Mouse (Mus musculus): ENCODE measurements at regions not wholly inside any gene's neighbourhood (a gene's known extent, or its start where the extent isn't known, plus 50 kb on each side); places are given as distances from the start of the nearest gene placed in this dataset.
"Not testable (repeated sequence)": the region's sequence is repeated elsewhere in the genome, so short reads cannot be mapped to it uniquely, and the experiment has no call there.

DNA sequence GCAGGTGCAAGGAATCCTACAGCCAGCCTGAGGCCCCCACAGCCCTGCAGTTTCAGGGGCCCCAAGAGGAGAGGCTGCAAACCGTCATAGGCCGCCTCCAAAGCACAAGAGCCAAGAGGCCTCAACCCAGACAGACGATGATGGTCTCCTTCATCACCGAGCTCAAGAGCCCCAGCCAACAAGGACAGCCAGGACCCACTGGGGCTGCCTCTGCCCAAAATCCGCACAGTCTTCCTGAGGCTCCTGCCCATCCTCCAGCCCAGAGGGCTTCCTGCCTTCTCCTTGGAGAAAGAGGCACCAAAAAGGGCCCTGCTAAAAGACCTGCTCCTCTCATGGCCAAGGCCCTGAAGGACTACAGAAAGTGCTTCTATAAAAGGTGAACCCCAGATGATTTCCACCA, 112.3 kb downstream of the Nus1 start:
- not testable (repeated sequence) for DNase-seq

DNA sequence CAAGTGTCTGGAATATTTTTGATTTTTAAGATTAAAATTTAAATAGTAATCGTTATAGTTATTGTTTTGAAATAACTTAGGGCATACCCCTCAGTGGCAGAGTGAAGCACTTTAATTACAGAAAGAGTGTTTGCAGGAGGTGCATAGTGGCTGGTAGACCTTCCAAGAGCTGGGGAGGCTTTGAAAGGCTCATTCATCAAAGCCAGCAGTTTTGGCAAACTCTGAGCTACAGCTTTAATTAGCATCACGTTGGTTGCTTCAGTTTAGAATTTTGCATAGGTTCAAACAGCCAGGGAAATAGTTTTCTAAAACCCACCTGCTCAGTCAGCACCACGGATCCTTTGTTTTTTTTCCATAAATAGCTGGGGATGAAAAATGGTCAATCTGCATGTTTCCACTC, 113.5 kb downstream of the Nus1 start:
- DNase-seq, result no peak

DNA sequence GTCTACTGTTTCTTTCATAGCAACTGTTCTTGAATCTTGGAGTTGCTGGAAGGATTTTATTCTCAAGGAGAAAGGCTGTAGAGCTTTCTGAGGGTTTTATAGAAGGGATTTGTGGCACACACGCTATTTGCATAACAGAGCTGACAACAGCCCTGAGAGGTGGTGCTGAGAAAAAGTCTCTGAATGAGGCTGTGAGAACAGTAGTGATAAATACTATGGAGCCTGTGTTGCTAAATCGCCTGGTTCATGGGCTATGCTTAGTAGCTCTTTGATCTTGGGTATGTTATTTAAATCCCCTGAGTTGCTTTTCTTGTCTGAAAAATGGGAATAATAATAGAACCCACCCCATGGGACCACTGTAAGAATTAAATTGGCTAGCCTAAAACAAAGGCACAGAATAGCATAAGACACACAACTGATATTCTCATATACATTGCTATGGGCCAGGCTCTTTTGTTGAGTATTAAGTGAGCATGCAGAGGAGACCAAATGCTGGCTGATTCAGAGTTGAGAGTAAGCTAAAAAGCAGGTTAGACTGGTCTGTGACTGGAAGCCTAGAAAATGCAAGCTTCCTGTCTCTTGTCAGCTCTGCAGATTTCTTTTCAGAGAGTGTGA, 116.0 kb downstream of the Nus1 start:
- DNase-seq, result no peak

DNA sequence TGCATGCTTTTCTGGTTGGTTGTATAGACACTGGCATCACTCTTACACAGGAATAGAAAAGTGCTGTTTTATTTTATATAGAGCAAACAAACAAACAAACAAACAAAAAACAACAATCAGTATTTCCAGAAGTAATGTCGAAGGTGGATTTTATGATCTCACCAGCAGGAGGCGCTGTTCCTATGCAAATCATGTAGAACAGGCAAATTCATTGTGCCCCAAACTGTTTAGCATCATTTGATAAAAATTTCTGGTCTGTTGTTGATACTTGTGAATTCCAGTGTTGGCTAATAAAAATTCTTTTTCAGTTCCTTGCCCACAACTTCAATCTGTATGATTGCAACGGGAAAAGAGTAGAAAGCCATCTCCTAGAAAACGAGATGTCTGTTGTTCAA, 116.5 kb downstream of the Nus1 start:
- peak; percentile 18 for DNase-seq

DNA sequence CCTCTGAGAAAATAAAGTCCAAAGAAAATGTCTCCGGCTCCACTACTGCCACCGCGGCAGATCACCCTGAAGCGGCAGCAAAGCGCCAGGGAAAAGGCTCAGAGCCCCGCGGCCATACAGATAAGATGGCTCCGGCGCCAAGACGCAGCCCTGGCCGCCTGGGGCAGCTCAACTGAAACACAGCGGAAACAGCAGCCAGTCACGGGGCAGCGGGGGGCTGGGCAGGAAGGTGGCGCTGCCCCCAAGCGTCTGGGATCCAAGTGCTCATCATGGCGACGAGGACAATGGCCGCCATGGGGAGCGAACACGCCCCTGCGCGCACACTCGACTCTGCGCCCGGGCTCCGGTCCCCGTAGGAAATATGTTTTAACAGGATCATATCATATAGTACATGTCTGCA, 128.2 kb downstream of the Nus1 start:
- no peak for DNase-seq

DNA sequence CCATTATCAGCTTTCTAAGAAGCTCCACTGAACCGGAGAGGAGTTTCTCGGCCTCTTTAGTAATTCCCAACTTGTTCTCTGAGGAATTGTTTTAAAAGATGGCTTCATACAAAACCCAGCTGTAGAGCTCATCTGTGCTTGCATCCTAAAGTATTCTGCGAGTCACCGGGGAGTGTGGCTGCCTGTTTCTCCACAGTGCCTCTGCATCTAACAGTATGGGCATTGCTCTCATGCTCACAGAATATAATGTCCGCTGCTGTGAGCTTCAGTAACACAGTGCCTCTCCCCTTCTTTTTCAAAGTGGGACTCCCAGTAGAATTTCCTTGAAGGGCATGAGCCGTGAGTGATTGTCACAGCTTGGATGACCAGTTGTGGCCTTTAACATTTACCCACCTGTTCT, 113.0 kb upstream of the Slc35f1 start:
- no peak for DNase-seq

DNA sequence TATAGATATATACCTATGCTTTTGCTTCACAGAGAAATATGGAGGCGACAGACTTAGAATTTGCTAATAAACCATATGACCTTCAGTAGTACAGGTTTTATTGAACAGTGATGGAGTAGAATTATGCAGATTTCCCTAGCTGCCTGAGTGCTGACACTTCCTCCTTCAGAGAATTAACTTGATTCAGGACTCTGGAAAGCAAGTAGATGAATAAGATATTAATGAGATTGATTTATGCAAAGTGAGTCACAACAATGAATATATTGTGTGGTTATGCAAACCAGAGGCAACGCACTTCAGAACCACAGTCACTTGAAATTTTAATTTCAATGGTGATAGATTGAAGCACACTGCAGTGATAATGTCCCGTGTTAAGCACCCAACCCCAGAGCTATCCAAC, 112.5 kb upstream of the Slc35f1 start:
- no peak for DNase-seq

DNA sequence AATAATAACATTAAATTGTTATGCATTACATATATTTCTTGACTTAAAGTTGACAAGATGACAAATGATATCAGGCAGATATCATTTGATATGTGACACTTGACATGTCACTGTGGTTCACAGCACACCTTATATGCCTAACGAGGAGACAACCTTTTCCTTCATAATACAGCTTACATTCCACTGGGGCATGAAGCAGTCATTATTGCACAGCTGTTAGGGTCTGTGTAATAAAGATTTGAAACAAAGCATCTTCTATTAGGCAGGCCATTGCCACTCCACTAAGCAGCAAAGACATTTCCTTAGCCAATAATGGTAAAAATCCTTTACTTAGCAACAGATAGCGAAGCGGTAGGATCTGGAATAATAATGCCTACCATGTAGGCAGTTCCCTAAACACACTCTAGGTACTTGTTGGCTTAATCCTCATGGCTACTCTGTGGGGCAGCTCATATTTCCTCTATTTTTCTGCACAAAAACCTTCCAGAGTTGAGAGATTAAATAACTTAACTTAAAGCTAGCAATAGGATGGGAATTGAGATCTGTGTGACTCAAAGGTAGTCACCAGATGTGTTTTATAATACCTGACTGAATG, 112.0 kb upstream of the Slc35f1 start:
- DNase-seq, result no peak

DNA sequence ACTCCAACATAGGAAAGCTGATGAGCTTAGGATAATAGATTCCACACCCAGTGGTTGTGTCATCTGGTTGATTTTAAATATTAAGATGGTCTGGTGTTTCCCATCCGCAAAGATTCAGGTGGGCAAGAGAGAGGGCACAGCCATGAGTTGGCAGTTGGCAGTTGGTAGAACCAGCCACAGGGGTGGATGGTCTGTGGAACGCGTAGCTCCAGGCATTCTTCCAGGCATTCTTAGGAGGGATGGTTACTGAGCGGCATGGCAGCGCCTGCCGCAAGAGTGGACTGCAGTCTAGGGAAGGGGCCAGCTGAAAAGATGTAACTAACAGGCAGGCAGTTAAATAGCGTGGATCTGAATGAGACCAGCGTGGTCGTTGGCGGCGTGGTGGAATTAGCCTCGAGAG, 96.6 kb upstream of the Slc35f1 start:
- no peak for DNase-seq

Data from kidney, postnatal 14 days (tissue).